Mouse (Mus musculus): ENCODE measurements at regions not wholly inside any gene's neighbourhood (a gene's known extent, or its start where the extent isn't known, plus 50 kb on each side); places are given as distances from the start of the nearest gene placed in this dataset.

DNA sequence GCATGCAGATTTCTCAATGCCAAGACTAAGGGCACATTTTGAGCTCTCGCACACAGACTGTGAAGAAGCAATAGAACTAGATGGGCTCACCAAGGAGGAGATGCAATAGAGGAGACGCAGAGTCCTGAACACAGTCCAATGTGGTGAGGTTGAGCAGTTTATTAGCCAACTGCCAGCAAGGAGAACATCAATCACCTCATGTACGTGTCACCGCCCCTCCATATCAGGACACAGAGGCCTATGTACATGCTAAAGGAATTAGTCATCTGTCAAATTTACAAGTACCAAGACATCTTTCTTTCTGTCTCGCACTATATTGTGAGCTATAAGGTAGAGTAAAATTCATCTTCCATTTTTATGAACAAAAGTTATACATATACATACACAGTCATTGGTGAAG, 1228.9 kb downstream of the Gsdmc2 start:
- Histone ChIP-seq H3K27me3 (no peaks in the 10 kb centered on the region), H3K36me3 (no peaks in the 10 kb centered on the region), H3K9me3 (replicated peaks) (no peaks in the 10 kb centered on the region), H3K9ac (no peak overlapping the region), H3K4me3 (no peak overlapping the region), H3K4me1 (no peaks in the 10 kb centered on the region), H3K4me2 (replicated peaks) (no peak overlapping the region), H3K27ac (no peak overlapping the region)
- ATAC-seq (ENCODE audit: low FRiP score): no peak
- WGBS: 93% methylated on average over 5 of the region's 5 CpGs

DNA sequence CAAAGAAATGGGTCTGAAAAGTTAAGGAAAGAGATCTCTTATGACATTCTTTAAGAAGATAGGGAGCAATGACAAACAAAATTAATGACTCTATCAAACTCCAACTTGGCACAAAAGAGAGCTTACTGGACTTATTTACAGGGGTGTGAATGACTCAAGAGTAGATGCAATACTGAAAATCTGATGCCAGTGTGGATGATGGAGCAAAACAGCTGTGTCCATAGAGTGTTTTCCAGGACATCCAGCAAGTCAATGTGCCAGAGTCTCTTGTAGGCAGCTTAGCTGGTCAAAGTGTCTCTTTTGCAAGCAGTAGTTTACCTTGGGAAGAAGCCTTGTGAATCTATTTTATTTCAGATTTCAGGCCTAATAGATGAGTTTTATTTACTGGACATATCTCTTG, 1248.2 kb downstream of the Gsdmc2 start:
- no peak for ATAC-seq (ENCODE audit: low FRiP score)
- no peak overlapping the region for H3K4me3 ChIP-seq
- H3K9me3 ChIP-seq (replicated peaks): no peaks in the 10 kb centered on the region
- H3K9ac ChIP-seq: no peak overlapping the region
- no peak overlapping the region for H3K27ac ChIP-seq
- no peaks in the 10 kb centered on the region for H3K36me3 ChIP-seq
- H3K4me1 ChIP-seq: no peaks in the 10 kb centered on the region
- H3K27me3 ChIP-seq: no peaks in the 10 kb centered on the region
- H3K4me2 ChIP-seq (replicated peaks): no peak overlapping the region

DNA sequence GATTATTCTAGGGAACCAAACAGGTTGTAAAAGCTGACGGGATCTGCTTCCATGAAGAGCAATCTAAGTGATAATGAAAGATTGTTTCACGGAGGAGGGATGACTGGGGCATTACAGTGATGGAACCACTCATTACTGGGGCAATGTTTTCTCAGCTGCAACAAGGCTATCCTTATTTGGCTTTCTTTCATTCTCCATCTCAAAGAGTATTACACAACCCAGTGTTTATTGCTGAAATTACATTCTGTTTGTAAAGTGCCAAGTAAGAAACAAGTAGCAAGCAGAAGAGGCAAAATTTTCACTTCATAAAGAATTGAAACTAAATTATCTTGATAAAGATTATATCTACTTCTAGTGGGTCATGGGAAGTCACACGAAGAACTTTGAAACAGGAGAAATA, 1256.4 kb downstream of the Gsdmc2 start:
- Histone ChIP-seq H3K27me3 (no peaks in the 10 kb centered on the region), H3K36me3 (no peaks in the 10 kb centered on the region), H3K9me3 (replicated peaks) (no peaks in the 10 kb centered on the region), H3K9ac (no peak overlapping the region), H3K4me3 (no peak overlapping the region), H3K27ac (no peak overlapping the region), H3K4me2 (replicated peaks) (no peak overlapping the region), H3K4me1 (no peaks in the 10 kb centered on the region)
- no peak for ATAC-seq (ENCODE audit: low FRiP score)
- WGBS: 73% methylated on average over 3 of the region's 3 CpGs

DNA sequence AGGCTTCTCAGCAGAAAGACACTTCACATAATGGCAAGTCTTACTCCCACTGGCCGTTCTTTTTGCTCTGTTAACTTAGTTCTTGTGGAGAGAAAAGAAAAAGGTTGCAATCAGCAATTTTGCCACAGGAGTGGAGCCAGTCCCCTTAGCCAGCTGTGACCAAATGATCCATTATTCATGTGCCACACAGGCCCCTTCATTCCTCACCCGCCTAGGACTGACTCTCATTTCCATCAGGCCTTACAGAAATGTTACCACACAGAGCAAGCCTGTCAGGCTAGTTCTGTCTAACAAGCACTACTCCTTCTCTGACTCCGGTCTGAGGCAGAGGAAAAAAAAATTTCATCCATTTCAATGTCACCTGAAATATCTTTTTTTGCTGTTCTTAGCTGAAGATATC, 1266.2 kb downstream of the Gsdmc2 start:
- H3K27me3 ChIP-seq: no peaks in the 10 kb centered on the region
- no peak overlapping the region for H3K4me3 ChIP-seq
- H3K4me2 ChIP-seq (replicated peaks): no peak overlapping the region
- no peak overlapping the region for H3K27ac ChIP-seq
- no peak overlapping the region for H3K9ac ChIP-seq
- 0 out of 2 replicates have a peak, but pooled peaks cover 4% of the 10 kb centered on the region for H3K4me1 ChIP-seq
- no peaks in the 10 kb centered on the region for H3K36me3 ChIP-seq
- WGBS: 27% methylated on average over 3 of the region's 3 CpGs
- no peaks in the 10 kb centered on the region for H3K9me3 ChIP-seq (replicated peaks)
- ATAC-seq (ENCODE audit: low FRiP score): peak; percentile 78; the same call in 1 of the 2 replicates

DNA sequence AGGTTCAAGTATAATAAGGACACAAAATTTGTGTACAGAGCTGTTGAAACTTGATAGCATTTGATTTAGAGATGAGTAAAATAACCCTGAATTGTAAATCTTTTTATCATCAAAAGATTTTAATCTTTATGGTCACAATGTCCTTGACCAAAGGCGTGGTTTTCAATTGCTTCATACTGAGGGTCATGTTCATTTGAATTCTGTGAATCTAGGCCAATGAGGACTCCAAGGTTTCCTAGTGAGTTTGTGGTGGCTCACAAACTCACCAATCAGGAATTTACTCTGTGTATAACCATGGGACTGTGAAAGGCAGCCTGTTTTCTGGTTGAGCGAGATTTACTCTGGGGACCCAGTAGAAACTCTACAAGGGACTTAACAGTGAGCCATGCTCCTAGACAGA, 1269.2 kb downstream of the Gsdmc2 start:
- H3K9ac ChIP-seq: no peak overlapping the region
- 0 out of 2 replicates have a peak, but pooled peaks cover 4% of the 10 kb centered on the region for H3K4me1 ChIP-seq
- H3K4me2 ChIP-seq (replicated peaks): no peak overlapping the region
- 89% methylated on average over 2 of the region's 2 CpGs for WGBS
- H3K36me3 ChIP-seq: no peaks in the 10 kb centered on the region
- no peaks in the 10 kb centered on the region for H3K27me3 ChIP-seq
- no peak overlapping the region for H3K4me3 ChIP-seq
- H3K9me3 ChIP-seq (replicated peaks): no peaks in the 10 kb centered on the region
- no peak overlapping the region for H3K27ac ChIP-seq
- ATAC-seq (ENCODE audit: low FRiP score): no peak

DNA sequence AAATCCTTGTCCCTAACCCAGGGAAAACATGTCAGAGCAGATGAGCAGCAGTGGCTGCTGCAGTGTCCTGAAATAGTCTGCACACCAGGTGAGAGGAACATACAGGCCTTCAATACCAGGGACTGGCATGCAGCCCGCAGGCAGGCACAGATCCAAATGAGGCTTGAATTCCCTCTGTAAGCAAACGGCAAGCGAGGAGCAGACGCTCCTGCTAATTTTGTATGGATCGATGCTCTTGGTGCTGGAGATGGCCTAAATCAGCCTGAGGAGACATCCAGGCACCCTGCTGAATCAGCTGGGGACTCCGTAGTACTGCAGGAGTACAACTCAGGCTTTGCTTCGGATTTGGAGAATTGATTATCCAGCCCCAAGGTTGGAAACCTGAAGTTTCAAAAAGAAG, 1273.2 kb downstream of the Gsdmc2 start:
- no peak overlapping the region for H3K4me3 ChIP-seq
- no peaks in the 10 kb centered on the region for H3K9me3 ChIP-seq (replicated peaks)
- H3K9ac ChIP-seq: no peak overlapping the region
- no peak for ATAC-seq (ENCODE audit: low FRiP score)
- no peaks in the 10 kb centered on the region for H3K27me3 ChIP-seq
- no peaks in the 10 kb centered on the region for H3K36me3 ChIP-seq
- H3K27ac ChIP-seq: no peak overlapping the region
- no peaks in the 10 kb centered on the region for H3K4me1 ChIP-seq
- H3K4me2 ChIP-seq (replicated peaks): no peak overlapping the region
- 65% methylated on average over 7 of the region's 7 CpGs for WGBS

DNA sequence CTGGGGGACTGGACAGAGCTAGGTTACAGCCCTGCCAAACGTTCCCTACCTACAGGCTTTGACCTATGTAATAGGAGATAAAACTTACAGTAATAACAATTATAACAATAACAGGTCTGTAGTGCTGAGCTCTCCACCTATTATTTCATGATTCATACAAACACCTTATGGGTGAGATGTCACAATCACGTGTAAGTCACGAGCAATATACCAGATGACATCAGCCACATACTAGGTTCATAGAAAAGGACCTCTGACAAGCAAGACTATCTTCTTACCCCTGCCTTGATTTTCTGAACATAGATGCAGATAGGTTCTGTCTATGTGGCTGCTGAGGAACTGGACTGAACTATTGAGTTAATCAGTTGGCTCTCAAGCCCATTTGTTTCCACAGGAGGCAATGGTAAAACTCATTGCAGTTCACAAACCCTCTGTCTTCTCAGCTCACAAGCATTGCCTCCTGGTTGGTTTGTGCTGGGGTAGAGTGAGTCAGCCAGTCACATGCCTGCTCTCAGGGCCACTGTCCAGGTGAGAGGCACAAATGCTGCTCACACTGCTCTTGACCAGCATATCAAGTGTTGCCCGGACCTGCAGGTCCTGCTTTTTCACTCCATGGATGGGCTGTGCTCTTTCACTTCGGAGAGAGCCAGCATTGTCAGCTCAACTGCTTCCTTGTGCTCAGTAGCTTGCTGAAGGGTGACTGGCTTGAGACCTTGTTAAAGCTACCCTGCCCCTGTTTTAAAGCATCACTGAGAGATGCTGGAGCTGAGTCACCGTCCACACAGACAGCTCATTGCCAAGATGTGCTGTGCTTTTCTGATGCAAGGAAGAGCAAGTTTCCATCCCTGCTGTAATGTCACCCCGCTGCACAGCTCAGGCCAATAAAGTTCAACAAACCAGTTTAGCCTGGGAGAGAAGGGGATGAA, 1275.9 kb downstream of the Gsdmc2 start:
- no peak for ATAC-seq (ENCODE audit: low FRiP score)
- no peak overlapping the region for H3K4me2 ChIP-seq (replicated peaks)
- WGBS: 80% methylated on average over 7 of the region's 7 CpGs

DNA sequence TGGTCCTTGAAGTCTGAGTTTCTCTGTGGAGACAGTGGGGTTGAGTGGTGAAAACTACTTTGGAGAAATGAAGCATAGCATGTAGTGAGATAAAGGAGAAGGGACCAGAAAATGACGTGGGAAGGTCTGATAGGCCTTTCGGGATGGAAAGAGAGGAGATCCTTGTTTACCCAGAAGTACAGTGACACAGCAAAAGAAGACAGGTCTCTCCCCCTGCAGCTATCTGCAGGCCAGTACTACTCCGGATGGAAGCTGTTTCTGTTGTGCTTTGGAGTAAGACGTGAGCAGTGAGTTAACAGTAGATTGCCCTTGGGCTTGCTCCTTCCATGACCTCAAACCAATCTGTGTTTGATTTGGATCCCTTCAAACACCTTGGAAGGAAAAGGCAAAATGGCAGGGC, 1277.5 kb downstream of the Gsdmc2 start:
- Histone ChIP-seq H3K27me3 (no peaks in the 10 kb centered on the region), H3K27ac (no peak overlapping the region), H3K36me3 (no peaks in the 10 kb centered on the region), H3K9ac (no peak overlapping the region), H3K4me1 (0 out of 2 replicates have a peak, but pooled peaks cover 4% of the 10 kb centered on the region), H3K9me3 (replicated peaks) (no peaks in the 10 kb centered on the region), H3K4me3 (no peak overlapping the region), H3K4me2 (replicated peaks) (no peak overlapping the region)
- WGBS: 82% methylated on average over 4 of the region's 4 CpGs
- ATAC-seq (ENCODE audit: low FRiP score): no peak

More for the DNA sequence above, 1275.9 kb downstream of the Gsdmc2 start:
- Histone ChIP-seq H3K4me3 (no peak overlapping the region), H3K27ac (no peak overlapping the region), H3K9ac (no peak overlapping the region), H3K4me1 (0 out of 2 replicates have a peak, but pooled peaks cover 4% of the 10 kb centered on the region), H3K27me3 (no peaks in the 10 kb centered on the region), H3K36me3 (no peaks in the 10 kb centered on the region), H3K9me3 (replicated peaks) (no peaks in the 10 kb centered on the region)

DNA sequence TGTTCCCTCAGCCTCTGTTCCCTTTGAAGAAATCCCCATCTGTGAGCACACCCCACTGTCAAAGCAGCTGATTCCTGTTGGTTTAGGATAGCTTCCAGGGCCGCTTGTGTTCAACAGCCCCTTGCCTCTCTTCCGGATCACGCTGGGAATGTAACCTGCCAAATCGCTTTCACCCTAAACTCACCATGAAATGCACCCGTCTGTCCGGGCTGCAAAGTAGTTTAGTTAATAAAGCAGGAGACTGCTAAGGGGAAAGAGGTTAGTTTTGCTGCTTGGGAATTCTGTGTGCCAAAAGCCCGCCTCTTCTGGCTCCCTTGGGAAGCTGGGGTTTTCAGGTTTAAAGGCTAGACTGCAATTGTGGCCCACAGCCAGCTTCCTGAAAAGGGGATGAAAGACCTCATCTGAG, 1278.9 kb downstream of the Gsdmc2 start:
- Histone ChIP-seq H3K4me2 (replicated peaks) (0 out of 2 replicates have a peak overlapping the region, but pooled peaks have one; percentile 11), H3K9ac (no peak overlapping the region), H3K4me1 (0 out of 2 replicates have a peak, but pooled peaks cover 4% of the 10 kb centered on the region), H3K27me3 (no peaks in the 10 kb centered on the region), H3K9me3 (replicated peaks) (no peaks in the 10 kb centered on the region), H3K4me3 (no peak overlapping the region), H3K27ac (no peak overlapping the region), H3K36me3 (no peaks in the 10 kb centered on the region)
- ATAC-seq (ENCODE audit: low FRiP score): 0 out of 2 replicates have a peak, but pooled peaks have one; percentile 19
- WGBS: 11% methylated on average over 7 of the region's 7 CpGs

DNA sequence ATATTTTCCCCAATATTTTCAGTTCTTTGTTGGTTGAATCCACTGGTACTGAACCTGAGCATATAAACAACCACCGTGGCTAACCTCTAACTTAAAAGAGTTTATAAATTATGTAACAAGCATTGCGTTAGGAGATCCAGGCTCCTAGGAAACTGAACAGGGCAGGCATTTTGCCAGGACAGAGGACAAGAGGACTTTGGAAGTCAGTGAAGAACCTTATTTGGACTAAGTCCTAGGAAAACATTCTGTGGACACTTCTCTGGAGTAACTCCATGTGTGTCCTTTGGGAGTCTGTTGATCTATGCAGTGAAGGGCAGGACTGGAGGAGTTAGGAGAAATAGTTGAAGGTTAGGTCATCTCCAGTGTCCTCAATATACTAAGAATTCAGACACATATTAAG, 1311.7 kb downstream of the Gsdmc2 start:
- H3K4me2 ChIP-seq (replicated peaks): no peak overlapping the region
- no peaks in the 10 kb centered on the region for H3K27me3 ChIP-seq
- H3K9me3 ChIP-seq (replicated peaks): no peaks in the 10 kb centered on the region
- H3K4me3 ChIP-seq: no peak overlapping the region
- no peak for ATAC-seq (ENCODE audit: low FRiP score)
- H3K4me1 ChIP-seq: no peaks in the 10 kb centered on the region
- no peak overlapping the region for H3K9ac ChIP-seq
- WGBS: 80% methylated on average over 2 of the region's 2 CpGs
- no peaks in the 10 kb centered on the region for H3K36me3 ChIP-seq
- no peak overlapping the region for H3K27ac ChIP-seq

DNA sequence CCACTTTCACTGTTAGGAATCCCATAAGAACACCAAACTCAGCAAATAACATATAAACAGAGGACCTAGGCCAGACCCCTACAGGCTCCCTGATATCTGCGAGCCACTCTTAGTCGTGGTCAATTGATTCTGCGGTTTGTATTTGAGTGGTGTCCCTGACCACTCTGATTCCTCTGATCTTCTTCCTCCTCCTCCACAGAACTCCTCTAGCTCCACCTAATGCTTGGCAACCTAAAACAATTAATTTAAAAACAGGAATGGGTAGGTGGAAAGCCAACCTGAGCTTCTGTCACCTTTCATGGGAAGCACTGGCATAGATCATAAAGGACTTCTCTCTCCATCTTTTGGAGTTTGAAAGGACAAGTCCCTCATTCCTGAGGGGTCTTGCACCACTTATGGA, 1316.0 kb downstream of the Gsdmc2 start:
- Histone ChIP-seq H3K4me1 (no peaks in the 10 kb centered on the region), H3K9me3 (replicated peaks) (no peaks in the 10 kb centered on the region), H3K4me2 (replicated peaks) (no peak overlapping the region), H3K9ac (no peak overlapping the region), H3K27me3 (no peaks in the 10 kb centered on the region), H3K4me3 (no peak overlapping the region), H3K27ac (no peak overlapping the region), H3K36me3 (no peaks in the 10 kb centered on the region)
- 77% methylated on average over 3 of the region's 3 CpGs for WGBS
- no peak for ATAC-seq (ENCODE audit: low FRiP score)

DNA sequence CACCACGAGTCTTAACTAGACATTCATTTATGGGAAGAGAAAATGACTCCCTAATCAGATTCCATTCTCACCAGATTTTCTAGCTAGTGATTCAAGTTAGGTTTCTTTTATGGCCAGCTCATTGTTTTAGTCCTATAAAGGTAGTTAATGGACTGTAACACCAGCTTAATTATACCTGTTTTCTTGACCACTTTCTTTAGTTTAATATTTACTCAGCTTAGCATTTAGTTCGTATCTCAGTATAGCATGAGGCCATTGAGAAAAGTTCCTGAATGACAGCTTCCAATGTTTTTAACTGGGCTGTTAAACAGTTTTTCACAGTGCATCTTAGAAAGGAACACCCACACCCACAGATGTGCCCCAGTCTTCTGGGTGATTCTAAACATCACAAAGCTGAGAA, 1320.3 kb downstream of the Gsdmc2 start:
- H3K27me3 ChIP-seq: no peaks in the 10 kb centered on the region
- H3K4me3 ChIP-seq: no peak overlapping the region
- H3K36me3 ChIP-seq: no peaks in the 10 kb centered on the region
- ATAC-seq (ENCODE audit: low FRiP score): no peak
- no peaks in the 10 kb centered on the region for H3K4me1 ChIP-seq
- H3K9ac ChIP-seq: no peak overlapping the region
- 37% methylated on average over 2 of the region's 2 CpGs for WGBS
- H3K4me2 ChIP-seq (replicated peaks): no peak overlapping the region
- H3K27ac ChIP-seq: no peak overlapping the region
- H3K9me3 ChIP-seq (replicated peaks): no peaks in the 10 kb centered on the region

DNA sequence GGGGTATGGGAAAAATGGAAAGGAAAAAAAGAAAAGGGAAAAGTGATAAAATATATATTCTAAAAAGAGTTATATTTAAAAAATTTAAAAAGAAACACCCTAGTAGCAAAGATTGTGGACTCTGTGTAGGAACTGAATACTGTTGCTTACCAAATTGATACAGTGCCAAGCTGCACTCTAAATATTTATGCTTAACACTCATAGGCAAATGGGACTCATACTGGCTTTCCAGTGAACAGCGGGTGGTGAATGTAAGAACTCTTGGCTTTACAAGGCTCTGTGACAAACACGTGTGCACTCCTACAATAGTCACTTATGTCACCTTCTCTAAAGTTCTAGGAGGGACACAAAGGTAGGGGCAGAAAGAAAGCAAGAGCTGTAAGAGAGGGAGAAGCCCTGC, 1320.8 kb downstream of the Gsdmc2 start:
- WGBS: 75% methylated on average over 2 of the region's 2 CpGs
- Histone ChIP-seq H3K9me3 (replicated peaks) (no peaks in the 10 kb centered on the region), H3K9ac (no peak overlapping the region), H3K36me3 (no peaks in the 10 kb centered on the region), H3K4me2 (replicated peaks) (no peak overlapping the region), H3K27ac (no peak overlapping the region), H3K4me3 (no peak overlapping the region), H3K4me1 (no peaks in the 10 kb centered on the region), H3K27me3 (no peaks in the 10 kb centered on the region)
- ATAC-seq (ENCODE audit: low FRiP score): no peak
